Mouse (Mus musculus): ENCODE results near the gene Hoxa6.

The Hoxa6 gene

DNA sequence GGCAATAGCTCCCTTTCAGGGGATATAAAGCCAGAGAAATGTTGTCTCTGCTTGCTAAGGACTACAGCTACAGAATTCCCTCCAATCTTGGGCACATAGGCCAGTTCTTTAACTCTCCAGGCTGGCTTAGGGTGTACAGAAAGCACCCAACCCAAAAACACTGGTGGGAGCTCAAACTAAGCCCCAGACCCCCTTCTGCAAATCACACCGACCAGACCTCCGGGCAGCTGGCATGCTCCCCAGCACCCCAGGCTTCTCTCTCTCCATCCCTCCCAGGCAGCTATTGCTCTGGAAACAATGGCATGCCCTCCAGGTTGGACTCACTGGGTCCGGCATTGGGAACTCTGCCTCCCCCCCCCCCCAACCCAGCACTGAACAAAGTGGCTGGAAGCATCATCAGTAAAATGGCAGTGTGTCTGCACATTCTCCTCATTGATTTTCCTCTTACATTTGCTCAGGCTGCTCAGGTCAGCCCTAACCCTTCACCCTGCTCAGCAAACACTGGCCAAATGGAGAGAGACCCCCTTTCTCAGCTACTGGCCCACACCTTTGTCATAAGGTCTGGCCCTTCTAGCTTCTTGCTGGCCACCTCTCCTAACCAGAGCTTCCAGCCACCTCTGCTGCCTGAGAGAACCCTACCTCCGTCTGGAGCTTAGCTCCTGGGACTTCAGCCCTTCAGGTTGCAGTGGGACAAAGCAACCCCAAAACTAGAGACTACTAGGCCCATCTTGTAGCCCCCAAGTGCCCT, 29.4 kb downstream of the Hoxa6 start:
- DNase-seq (ENCODE audit: low spot score in 2 of 2), result no peak

DNA sequence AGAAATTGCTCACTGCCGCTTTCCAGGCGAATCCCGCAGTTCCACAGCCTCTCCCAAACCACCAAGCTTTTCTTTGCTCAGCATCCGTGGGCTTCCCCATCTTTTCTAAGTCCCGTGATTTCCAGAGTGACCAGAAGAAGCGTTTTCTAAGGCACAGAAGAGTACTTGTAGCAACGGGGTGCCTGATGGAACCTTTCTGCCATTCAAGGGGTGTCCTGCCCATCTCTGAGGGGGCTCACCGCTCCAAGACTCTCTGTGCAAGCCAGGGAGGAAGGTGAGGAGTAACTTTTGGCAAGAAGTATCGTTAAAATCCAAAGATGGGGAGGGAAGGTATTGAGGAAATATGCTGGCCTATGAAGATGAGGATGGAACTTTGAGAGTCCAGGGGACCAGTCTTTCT, 30.7 kb downstream of the Hoxa6 start:
- DNase-seq (ENCODE audit: low spot score in 2 of 2), result no peak

DNA sequence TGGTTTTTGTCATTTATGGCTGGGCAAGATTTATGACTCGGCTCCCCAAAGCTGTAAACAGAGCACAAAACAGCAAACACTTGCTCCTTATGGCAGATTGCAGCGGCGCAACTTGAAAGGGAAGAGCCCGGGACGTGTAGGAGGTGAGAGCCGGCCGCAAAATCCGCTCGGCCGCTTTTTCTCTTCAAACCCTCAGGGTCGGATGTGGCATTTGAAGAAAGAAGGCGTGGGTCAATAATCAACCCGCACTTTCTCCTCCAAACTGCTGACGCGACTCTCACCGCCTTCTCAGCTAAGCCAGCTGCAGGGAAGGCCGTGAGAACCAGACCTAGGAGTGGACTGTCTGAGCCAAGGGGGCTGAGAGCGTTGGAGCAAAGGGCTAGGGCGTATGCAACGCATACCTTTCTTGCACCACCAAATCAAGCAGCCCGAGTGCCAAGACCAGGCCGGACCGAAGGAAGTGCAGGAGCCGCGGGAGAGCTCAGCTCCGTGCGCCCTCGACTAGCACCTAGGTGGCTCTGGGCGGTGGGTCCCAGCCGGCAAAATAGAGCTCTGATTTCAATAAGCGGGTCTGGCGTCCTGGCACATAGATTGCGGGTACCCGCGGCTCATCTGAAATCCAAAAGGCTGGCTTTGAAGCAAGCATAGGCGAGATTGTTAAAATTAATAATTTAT, 31.3 kb downstream of the Hoxa6 start, which contains the start of gene 5730596B20Rik:
5730596B20Rik (plus strand) TSS at position 438 of the 675 bp plus-strand sequence.
- DNase-seq (ENCODE audit: low spot score in 2 of 2), result no peak

DNA sequence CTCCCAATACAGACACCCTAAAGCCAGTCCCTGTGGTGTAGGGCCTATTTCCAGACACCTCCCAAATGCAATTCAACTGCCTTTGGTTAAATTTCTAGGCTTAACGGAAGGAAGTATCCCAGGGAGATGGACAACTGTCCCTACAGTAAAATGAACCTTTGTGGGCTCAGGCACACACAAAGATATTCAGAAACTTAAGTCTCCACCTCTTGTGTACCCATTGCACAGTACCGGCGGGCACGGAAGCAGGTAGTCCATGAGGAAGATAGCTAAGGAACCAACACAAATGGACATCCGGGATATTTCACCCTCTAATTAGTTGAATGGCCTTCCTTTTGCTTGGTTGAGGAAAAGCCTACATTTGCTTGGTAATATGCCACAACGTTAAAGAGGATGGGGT, 32.1 kb downstream of the Hoxa6 start:
- no peak for DNase-seq (ENCODE audit: low spot score in 2 of 2)

DNA sequence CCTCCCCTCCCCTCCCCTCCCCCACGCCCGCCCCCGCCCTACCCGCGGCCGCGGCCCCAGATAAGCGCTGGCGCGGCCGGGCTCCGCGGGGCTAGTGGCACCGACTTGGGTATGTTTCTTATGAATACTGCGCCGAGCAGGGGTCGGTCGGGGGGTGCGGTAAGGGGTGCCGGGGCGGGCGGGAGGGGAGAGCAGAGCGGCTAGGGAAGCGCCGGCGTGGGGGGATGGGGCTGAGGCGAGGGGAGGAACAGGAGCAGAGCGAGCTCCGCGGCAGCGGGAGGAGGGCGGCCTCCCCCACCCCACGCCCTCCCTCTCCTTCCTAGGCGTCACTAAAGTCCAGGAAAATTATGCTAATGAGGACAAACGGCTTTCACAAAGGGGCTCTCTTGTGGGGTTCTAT, 32.7 kb downstream of the Hoxa6 start:
- DNase-seq (ENCODE audit: low spot score in 2 of 2), result no peak

DNA sequence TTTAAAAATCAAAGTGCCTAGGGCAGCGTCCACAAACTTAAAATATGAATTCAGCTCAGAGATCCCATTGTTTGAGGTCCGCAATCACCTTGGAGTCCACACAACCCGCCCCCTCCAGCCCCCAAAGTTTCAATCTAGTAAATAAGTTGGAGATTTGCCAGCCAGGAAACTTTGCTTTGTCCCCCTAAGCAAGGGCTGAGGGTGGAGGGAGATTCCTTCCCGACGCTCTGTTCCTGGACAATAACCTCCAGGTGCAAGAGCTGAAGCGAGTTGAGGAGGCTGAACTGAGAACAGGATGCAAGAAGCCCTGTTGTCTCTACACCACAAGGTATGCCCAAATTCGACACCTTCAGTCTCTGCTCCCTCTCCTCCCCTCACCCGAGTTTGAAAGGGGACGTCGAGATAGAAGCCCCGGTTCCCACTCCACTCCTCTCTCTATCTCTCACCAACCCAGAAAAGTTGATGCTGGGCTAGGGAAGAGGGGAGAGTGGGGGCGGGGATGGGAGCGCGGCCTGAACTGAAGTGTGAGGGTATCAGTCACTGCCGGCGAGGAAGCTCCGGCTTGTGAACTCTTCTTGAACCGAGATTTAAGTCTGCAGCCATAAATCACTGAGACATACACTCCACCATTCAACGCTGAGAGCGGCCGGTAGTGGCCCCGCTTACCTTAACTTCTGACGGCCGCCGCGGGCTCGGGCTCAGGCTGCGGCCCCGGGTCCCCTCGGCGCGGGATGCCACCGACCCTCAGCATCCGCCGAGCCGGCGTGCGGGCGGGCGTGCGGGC, 33.4 kb downstream of the Hoxa6 start:
- DNase-seq (ENCODE audit: low spot score in 2 of 2), result no peak

DNA sequence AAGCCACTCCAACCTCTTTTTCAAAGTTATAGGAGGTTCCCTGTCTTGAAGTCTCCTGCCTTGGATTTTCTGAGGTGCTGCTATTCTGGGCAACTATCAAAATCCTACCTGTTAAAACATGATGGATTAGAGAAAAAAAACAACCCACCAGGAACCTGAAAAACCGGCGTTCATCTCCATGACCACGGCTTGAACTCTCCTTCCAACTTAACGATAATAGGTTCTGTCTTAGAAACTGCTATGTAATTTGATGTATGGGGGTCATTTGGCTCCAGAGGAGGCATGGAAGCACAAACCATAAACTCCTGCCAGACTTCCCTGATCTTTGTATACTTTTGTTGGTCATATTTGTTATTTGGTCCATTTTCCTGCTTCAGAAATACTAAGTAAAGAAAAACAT, 34.9 kb downstream of the Hoxa6 start:
- DNase-seq (ENCODE audit: low spot score in 2 of 2), result no peak

DNA sequence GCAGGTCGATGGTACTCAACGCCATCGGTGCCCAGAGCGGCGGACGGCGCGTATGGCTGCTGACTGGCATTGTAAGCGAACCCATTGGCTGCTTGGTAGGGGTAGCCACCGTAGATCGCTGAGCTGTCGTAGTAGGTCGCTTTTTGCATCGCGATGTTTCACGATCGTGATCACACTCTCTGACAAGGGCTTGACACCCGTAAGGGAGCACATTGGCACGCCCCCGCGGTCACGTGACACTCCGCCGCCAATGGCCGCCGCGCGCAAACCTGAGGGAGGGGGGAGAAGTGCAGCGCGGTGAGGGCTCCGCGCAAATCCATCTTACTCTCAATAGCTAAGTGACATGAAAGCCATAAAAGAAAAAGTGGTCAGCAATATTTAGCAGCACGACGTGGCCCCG, 36.0 kb downstream of the Hoxa6 start:
- no peak for DNase-seq (ENCODE audit: low spot score in 2 of 2)

DNA sequence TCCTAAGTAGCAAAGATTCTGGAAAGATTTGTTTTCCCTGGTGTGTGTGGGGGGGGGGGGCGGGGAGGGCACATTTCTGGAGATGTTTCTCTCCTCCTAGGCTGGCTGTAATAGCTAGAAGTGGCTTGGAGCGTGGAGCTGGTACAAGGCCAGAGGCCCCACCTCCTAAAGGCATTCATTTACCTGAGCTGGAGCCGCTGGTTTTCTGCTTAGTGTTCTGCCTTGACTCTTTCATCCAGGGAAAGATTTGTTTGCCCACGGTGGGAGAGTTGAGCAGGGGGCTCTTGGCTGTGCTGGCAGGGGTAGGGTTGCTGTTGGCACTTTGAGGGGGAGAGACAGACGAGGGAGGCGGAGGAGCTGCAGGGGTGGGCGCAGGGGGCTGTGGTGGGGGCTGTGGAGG, 36.6 kb downstream of the Hoxa6 start:
- DNase-seq (ENCODE audit: low spot score in 2 of 2), result no peak

DNA sequence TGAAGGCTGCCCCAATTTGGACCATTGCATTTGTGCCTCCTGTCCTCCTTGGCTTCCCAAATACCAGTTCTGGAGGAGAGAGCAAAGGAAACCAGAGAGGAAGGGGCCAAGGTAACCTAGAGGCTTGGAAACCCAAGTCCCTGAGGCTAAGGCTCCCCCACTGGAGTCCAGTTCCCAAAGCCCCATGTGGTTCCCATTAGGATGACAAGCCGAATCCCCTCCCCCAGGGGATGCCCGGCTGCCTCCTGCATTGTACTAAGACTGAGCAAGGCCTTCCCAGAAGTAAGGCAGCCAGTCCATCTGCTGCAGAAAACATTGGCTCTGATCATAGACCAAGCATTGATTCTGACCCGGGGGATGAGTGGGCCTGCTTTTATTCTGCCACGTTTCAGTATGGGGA, 37.2 kb downstream of the Hoxa6 start:
- DNase-seq (ENCODE audit: low spot score in 2 of 2), result no peak

DNA sequence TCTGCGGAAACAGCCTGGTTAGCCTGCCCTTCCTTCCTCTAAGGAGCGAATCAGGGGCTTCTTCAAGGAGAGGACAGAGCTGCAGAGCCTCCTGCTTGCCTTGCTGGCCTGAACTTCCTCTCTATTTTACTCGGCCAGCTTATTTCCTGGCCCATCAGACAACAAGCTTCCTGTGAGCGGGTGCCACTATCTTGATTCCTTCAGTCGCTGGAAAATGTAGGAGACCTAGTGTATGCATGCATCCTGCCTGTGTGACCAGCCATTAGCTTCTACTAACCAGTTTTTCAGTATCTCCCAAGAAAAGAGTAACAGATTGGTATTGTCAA, 37.7 kb downstream of the Hoxa6 start:
- no peak for DNase-seq (ENCODE audit: low spot score in 2 of 2)

DNA sequence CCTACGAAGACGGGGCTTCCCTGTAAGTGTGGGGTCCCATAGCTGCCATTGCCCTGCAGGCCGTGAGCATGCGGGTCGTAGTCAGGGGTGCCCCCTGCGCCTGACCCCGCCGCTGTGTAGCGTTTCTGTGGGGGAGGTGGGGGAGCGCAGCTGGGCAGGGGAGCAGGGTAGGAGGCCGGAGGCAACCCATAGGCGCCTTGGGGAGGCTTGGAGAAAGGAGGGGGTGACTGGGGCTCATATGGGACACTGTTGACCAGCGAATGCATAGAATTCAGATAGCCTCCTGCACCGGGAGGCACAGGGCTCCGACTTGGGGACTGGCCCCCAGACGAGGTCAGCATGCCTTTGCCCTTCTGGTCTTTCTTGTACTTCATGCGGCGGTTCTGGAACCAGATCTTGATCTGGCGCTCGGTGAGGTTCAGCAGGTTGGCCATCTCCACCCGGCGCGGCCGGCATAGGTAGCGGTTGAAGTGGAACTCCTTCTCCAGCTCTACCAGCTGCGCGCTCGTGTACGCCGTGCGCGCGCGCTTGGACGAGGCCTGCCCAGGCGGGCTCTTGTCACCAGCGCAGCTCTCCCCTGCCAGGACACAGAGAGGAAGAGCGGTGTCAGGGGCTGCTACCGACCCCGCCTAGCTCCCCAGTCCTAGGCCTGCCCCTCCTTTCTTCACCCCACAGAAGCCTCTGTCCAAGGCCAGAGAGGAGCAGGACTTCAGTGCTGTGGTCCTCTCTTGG, 38.2 kb downstream of the Hoxa6 start:
- no peak for DNase-seq (ENCODE audit: low spot score in 2 of 2)

DNA sequence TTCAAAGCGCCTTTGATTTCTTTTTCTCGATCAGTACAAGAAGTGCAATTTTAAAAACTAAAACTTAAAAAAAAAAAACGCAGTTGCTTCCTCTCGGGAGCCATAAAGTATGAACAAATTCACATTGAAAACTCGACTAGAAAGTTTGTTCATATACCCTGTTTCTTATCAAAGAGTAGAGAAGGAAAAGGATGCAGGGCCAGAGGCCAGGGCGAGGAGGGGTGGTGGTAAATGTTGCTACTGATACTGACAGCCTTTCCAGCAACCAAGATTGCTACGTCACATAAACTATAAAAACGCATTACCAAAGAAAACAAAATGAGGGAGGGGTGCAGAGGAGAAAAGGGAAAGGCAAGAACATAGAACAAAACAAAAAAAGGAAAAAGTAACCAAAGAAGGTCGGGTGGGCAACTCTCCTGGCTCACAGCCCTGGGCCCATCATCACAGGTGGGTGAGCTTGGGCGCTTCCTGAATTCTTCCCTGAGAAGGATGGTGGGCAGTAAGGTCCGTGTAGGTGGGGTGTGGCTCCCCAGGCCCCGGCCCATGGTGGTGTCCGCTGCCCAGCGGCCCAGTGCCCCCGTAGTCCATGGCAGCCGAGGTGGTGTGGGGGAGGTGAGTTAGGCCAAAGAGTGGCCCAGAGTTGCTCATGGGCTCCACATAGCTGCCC, 38.9 kb downstream of the Hoxa6 start:
- no peak for DNase-seq (ENCODE audit: low spot score in 2 of 2)

DNA sequence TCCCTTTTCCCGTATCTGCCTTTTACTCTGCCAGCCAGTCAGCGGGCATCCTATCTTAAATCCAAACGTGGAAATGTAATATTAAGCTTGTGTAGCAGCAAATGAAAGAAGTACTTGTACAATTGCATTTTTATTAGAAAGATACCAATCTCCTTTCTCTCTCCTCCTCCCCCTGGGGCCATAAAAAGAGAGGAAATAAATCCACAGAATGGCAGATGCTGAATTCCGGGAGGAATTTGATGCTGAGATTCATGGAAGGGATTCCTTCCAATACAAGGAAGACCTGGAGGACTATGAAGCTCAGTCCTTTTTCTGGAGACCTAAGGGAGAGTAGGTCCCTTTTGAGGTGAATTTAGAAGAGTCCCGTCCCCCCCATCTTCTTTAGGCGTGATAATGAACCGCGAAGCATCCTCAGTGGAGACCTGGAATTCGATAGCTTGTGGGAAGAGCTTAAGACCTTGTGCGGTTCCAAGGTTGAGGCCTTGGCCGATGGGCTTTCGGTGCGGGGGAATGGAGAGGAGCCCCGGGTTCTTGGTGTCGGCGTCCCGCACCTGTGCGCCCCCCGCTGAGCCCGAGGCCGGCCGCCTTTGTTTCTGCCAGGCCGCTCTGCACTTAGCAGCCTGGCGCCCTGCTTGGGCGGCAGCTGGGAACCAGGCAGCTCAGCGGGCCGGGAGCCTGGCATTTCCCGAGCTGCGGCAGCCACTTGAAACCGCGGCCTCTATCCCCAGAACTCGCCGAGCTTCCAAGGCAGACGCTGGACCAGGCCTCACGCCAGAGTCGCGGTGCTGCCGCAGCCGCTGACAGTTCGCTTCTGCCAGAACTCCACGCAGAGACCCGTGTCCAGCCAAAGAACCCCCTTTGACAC, 40.1 kb downstream of the Hoxa6 start:
- DNase-seq (ENCODE audit: low spot score in 2 of 2), result no peak

DNA sequence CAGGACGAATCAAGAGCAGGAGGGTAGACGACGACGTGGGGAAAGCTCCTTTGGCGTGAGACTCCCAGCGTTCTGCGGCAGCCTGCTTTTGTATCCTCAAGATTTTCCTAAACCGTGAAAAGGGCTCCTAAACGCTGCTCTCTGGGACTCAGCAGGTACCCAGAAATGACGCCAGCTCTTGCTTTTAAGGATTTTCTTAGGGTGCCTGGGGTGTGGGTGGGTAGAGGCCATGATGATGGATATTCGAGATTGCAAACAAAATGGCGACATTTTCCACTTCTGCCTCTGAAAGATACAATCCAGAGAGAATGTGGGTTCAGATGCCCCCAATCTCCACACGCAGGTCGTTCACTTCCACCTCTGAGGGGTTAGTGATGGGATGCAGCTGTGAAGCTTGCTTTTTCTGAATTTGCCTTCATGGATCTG, 40.8 kb downstream of the Hoxa6 start:
- DNase-seq (ENCODE audit: low spot score in 2 of 2), result no peak

DNA sequence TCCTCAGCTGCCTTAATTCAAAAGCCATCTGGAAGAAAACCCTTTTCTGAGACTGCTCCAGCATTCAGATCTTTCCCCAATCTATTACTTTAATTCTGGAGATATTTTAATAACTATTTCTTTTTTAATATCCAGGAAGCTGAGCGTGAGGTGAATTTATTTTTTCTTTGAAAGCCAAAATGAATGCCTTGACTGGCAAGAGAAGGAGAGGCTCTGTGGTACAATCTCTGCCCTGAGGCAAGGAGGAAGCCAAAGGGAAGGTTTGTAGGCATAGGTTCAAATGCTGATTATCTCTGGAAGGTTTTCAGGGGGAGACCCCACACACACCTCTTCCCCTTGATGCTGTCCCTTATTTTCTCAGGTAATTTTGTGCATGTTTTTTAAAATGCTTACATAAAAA, 41.3 kb downstream of the Hoxa6 start:
- no peak for DNase-seq (ENCODE audit: low spot score in 2 of 2)

DNA sequence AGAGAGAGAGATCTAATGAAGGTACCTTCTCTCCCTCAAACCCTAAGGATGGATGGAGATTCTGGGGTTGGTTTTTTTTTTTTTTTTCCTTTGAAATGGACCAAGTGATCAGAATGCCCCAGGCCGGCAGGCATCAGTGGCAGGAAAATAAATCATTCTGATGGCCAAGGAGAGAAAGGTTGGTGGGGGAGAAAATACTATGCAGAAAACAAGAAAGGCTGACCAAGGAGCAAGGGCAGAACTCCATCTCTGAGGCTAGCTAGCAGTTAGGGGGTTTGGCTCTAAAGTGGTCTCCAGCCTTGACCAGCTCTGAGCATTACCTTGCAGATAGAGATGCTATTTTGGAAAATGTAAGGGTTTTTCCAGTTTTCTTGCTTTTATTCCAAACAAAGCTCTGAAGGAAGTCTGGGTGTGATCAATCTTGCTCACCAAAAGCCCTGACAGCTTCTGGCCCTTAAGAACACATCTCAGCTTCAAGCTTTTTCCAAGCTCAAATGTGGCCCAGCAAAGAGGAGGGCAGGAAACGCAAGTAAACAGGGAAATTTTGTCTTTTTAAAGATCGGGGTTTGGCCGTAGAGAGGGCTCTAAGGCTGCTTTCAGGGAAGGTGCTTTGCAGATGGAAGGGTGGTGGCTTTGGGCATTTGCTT, 42.0 kb downstream of the Hoxa6 start:
- DNase-seq (ENCODE audit: low spot score in 2 of 2), result no peak

DNA sequence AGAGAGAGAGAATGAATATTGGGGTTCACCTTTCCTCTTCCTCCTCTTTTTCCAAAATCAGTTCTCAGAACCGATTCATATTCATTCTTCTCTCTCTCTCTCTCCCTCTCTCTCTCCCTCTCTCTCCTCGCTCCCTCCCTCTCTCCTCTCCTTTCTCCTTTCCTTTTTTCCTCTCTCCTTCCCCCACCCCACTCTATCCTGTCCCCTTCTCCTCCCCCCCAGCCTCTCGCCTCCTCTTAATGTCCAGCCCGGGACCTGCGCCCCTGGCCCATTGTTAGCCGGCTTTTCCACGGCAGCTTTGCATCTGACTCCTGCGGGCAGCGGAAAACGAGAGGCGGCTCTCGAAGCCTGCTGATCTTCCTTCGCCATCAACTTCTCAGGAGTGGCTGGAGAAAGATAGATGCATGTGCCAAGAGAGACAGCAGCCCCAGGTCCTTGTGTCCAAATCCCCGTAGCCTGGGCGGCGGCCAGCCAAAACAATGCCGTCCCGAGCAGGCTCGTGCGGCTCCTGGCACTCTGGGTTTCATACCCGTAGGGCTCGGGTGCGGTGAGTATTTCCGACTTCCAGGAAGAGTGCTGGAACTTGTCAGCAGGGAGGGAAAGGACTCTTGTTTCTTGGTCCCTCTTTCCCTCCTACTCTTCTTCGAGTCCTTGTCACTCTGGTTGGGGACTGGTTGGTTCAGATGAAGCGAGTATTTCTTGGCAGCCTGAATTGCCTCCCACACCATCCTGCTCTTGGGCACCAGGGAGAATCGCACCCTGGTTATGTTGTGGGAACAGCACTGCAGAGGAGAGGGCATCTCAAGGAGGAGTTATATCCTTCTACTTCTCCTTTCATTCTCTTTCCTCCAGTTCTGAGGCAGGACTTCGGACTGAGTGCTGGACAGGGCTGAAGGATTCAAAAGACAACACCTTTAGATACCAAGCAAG, 42.8 kb downstream of the Hoxa6 start:
- DNase-seq (ENCODE audit: low spot score in 2 of 2), result no peak

All from right cerebral cortex, adult 2 months (tissue).